Mouse (Mus musculus) stomach, postnatal 0 days (tissue): Measurements from ENCODE around the gene Magi2.

Experiments used
- CTCF ChIP-seq: IDR thresholded peaks from 2 replicates; pipeline ENCODE4 v1.5.1; 2016; ENCODE audit warnings: antibody characterized with exemption, low read depth, mild to moderate bottlenecking, moderate library complexity
- EP300 ChIP-seq: optimal IDR thresholded peaks from 2 replicates; pipeline ENCODE3; 2016; ENCODE audit warnings: antibody characterized with exemption

DNA sequence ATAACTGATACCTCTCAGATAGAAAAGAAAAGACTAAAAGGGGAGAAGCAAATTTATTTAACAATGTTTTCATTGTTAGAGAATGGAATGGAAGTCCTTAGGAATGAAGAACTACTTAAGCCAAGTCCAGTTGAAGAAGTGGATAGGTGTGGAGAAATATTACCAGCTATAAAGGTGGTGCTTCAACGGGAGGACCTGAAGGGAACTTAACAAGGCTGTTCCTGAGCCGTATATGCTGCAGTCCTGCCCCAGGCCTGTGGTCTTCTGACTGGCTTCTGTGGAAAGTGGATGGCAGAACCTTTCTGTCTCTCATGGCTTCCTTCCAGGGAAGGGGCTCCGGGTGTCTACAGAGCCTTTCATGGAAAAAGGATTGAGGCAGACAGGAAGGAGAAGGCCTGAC, 890.3 kb downstream of the Magi2 start:
- TF ChIP-seq EP300, result no peak
- no peak for TF ChIP-seq CTCF
